Mouse (Mus musculus) heart, postnatal 0 days (tissue): Measurements from ENCODE around the gene Ptprm.

Experiments used
- CTCF ChIP-seq: IDR thresholded peaks from 2 replicates; pipeline ENCODE4 v1.5.1; 2016; ENCODE audit warnings: antibody characterized with exemption, control low read depth, low read depth
- EP300 ChIP-seq: IDR thresholded peaks from 2 replicates; pipeline ENCODE4 v1.6.1; 2016; ENCODE audit warnings: antibody characterized with exemption, low read depth

GRCm38 (mm10) chr17:66671287-66671686 lies 683.0 kb downstream of the Ptprm start:
- TF ChIP-seq CTCF: no peak
- TF ChIP-seq EP300: no peak
